Mouse (Mus musculus): ENCODE data around the gene St6galnac3.

The St6galnac3 gene

GRCm38 (mm10) chr3:153690553-153690952 is 34.4 kb downstream of the St6galnac3 start:
- DNase-seq (ENCODE audit: low spot score in 2 of 2): no peak

- no peak for DNase-seq (ENCODE audit: low spot score in 2 of 2)
Observed at GRCm38 (mm10) chr3:153689793-153690291, 35.1 kb downstream of the St6galnac3 start.

- DNase-seq (ENCODE audit: low spot score in 2 of 2): no peak
Observed at GRCm38 (mm10) chr3:153687896-153688295, 37.1 kb downstream of the St6galnac3 start.

- DNase-seq (ENCODE audit: low spot score in 2 of 2): no peak
Observed at GRCm38 (mm10) chr3:153684909-153685308, 40.1 kb downstream of the St6galnac3 start.

GRCm38 (mm10) chr3:153682303-153682702 is 42.7 kb downstream of the St6galnac3 start:
- no peak for DNase-seq (ENCODE audit: low spot score in 2 of 2)

- no peak for DNase-seq (ENCODE audit: low spot score in 2 of 2)
Observed at GRCm38 (mm10) chr3:153681720-153682119, 43.3 kb downstream of the St6galnac3 start.

GRCm38 (mm10) chr3:153675832-153676231 is 49.1 kb downstream of the St6galnac3 start:
- no peak for DNase-seq (ENCODE audit: low spot score in 2 of 2)

- peak in 1 of 2 experiments; percentile 54 for DNase-seq (ENCODE audit: low spot score in 2 of 2)
Observed at GRCm38 (mm10) chr3:153675073-153675472, 49.9 kb downstream of the St6galnac3 start.

- no peak for DNase-seq (ENCODE audit: low spot score in 2 of 2)
Observed at GRCm38 (mm10) chr3:153674359-153674758, 50.6 kb downstream of the St6galnac3 start.

- no peak for DNase-seq (ENCODE audit: low spot score in 2 of 2)
Observed at GRCm38 (mm10) chr3:153673451-153673850, 51.5 kb downstream of the St6galnac3 start.

GRCm38 (mm10) chr3:153670953-153671674 is 53.9 kb downstream of the St6galnac3 start:
- no peak for DNase-seq (ENCODE audit: low spot score in 2 of 2)

- DNase-seq (ENCODE audit: low spot score in 2 of 2): no peak
Observed at GRCm38 (mm10) chr3:153669737-153670435, 55.1 kb downstream of the St6galnac3 start.

- no peak for DNase-seq (ENCODE audit: low spot score in 2 of 2)
Observed at GRCm38 (mm10) chr3:153669329-153669728, 55.6 kb downstream of the St6galnac3 start.

- DNase-seq (ENCODE audit: low spot score in 2 of 2): no peak
Observed at GRCm38 (mm10) chr3:153668447-153669290, 56.3 kb downstream of the St6galnac3 start.

- DNase-seq (ENCODE audit: low spot score in 2 of 2): no peak
Observed at GRCm38 (mm10) chr3:153664696-153665095, 60.3 kb downstream of the St6galnac3 start.

GRCm38 (mm10) chr3:153663841-153664427 is 61.0 kb downstream of the St6galnac3 start:
- no peak for DNase-seq (ENCODE audit: low spot score in 2 of 2)

GRCm38 (mm10) chr3:153662796-153663195 is 62.2 kb downstream of the St6galnac3 start:
- DNase-seq (ENCODE audit: low spot score in 2 of 2): no peak

GRCm38 (mm10) chr3:153661927-153662326 is 63.0 kb downstream of the St6galnac3 start:
- DNase-seq (ENCODE audit: low spot score in 2 of 2): peak in 1 of 2 experiments; percentile 72

- peak; percentile 37 to 52 for DNase-seq (ENCODE audit: low spot score in 2 of 2)
Observed at GRCm38 (mm10) chr3:153659575-153660168, 65.3 kb downstream of the St6galnac3 start.

GRCm38 (mm10) chr3:153658051-153658777 is 66.8 kb downstream of the St6galnac3 start:
- DNase-seq (ENCODE audit: low spot score in 2 of 2): peak in 1 of 2 experiments; percentile 56

Measured in right cerebral cortex, postnatal 10 days (tissue).